Mouse (Mus musculus) lung, postnatal 0 days (tissue): ENCODE measurements around the gene Caskin2.
A peak's percentile ranks its signal among the peaks of the same experiment; 100 is the strongest.

Experiments
- CTCF ChIP-seq: IDR thresholded peaks from 2 replicates; pipeline ENCODE4 v1.5.1; 2016; ENCODE audit warnings: antibody characterized with exemption, mild to moderate bottlenecking
- EP300 ChIP-seq: IDR thresholded peaks from 2 replicates; pipeline ENCODE4 v1.6.1; 2016; ENCODE audit warnings: antibody characterized with exemption, mild to moderate bottlenecking, control low read depth

GRCm38 (mm10) chr11:115765607-115766141 lies 47.8 kb downstream of the Caskin2 start:
- TF ChIP-seq CTCF (peak; percentile 9; the same call in 1 of the 2 replicates), EP300 (no peak; the same call in 1 of the 2 replicates)
